In genomic region chr5:146420081-146420480, GRCm38 (mm10) we compare ENCODE assay signal across 9 mouse cellular contexts. TPM values are rescaled to one million over a fixed set of nuclear protein-coding genes. Genes with fewer than 3 reads are reported as not detected.
A peak's percentile ranks its signal among the peaks of the same experiment; 100 is the strongest.
DNase-seq lines count a peak whose midpoint lies in the region; TF ChIP-seq lines count a peak whose summit lies in the region.
"Had no signal": no experiment of that assay in that cellular context is flagged by ENCODE, and none has a peak within 500 bp of the region (broad histone marks: within the 10 kb centered on the region; RNA-seq: fewer than 3 reads in every experiment).

No protein-coding gene starts in this region.

- no peak overlapping the region for H3K27ac ChIP-seq in liver, adult 2 months (replicated peaks; ENCODE audit: insufficient read depth, low read depth, low read length)

- peak; percentile 61 to 73 for DNase-seq in cerebellum, postnatal 10 days
- DNase-seq in cerebellum, adult 9-11 months, result no peak
- peak; percentile 21 for DNase-seq in ovary, postnatal 14 days (ENCODE audit: low spot score)
- no peak for DNase-seq in ovary, postnatal 10 days (ENCODE audit: low spot score)
- DNase-seq in embryo, embryonic 9.5 days (ENCODE audit: extremely low spot score), result peak; percentile 16
- peak; percentile 28 for DNase-seq in liver, adult 2 months (ENCODE audit: extremely low read depth, low read depth, low spot score)
- peak; percentile 28 for DNase-seq in splenic B cell, adult 2 months (ENCODE audit: low read depth, low spot score)
- DNase-seq in urinary bladder, postnatal 10 days (ENCODE audit: low spot score), result no peak

- no peaks in the 10 kb centered on the region for H3K79me2 ChIP-seq in liver, adult 2 months (ENCODE audit: control insufficient read depth, insufficient read depth, low read length)

- peak; percentile 66; the same call in 1 of the 2 replicates for TF ChIP-seq CTCF in liver, adult 2 months (IDR thresholded peaks at IDR 0.05; ENCODE audit: low read depth, low read length)

- no peaks in the 10 kb centered on the region for H3K27me3 ChIP-seq in liver, adult 2 months (ENCODE audit: control insufficient read depth, insufficient read depth, low read length)
- no peaks in the 10 kb centered on the region for H3K27me3 ChIP-seq in splenic B cell, adult 2 months (ENCODE audit: control insufficient read depth, insufficient read depth, low read length, poor library complexity, severe bottlenecking)

- no peak overlapping the region for H3K4me3 ChIP-seq in liver, adult 2 months (ENCODE audit: insufficient read depth, low read depth, low read length)

- no peak overlapping the region for H3K9ac ChIP-seq in liver, adult 2 months (ENCODE audit: low read depth, low read length)

- no peak for TF ChIP-seq POLR2A in liver, adult 2 months (IDR thresholded peaks at IDR 0.05; ENCODE audit: extremely low read depth, insufficient read depth, low read length)

- no peaks in the 10 kb centered on the region for H3K4me1 ChIP-seq in liver, adult 2 months (ENCODE audit: control insufficient read depth, insufficient read depth, low read length)

- no peaks in the 10 kb centered on the region for H3K36me3 ChIP-seq in liver, adult 2 months (ENCODE audit: control insufficient read depth, insufficient read depth, low read length)
- no peaks in the 10 kb centered on the region for H3K36me3 ChIP-seq in splenic B cell, adult 2 months (ENCODE audit: control insufficient read depth, insufficient read depth, low read length, poor library complexity, severe bottlenecking)

- 59% methylated on average over 1 of the region's 1 CpGs for WGBS in liver, adult 2 months

RNA-seq across cellular contexts. Expression of gene Wasf3, which starts 35.3 kb away (rescaled TPM):
- total RNA-seq in liver, adult 2 months (2014; rRNA removed), result 0.07 and 0.09 TPM in 2 replicates
- polyA plus RNA-seq in liver, adult 2 months (2012; rRNA removed), result 0.02 and 0.04 TPM in 2 replicates
- total RNA-seq: neutrophil, adult 5-6 weeks had no signal

Comparison
In these comparisons a context has a peak if more than half of its experiments do, and no peak if none do; other contexts are left out.
1. DNase-seq: peak in cerebellum, postnatal 10 days (2 of 2), ovary, postnatal 14 days (single experiment), embryo, embryonic 9.5 days (single experiment), liver, adult 2 months (single experiment) and splenic B cell, adult 2 months (single experiment); none in cerebellum, adult 9-11 months (single experiment), ovary, postnatal 10 days (single experiment) and urinary bladder, postnatal 10 days (single experiment).